Mouse (Mus musculus) central nervous system, embryonic 14 days (tissue): ENCODE data around the gene D17H6S53E. TPM values are rescaled to one million over a fixed set of nuclear protein-coding genes. Genes with fewer than 3 reads are reported as not detected.

Source experiments
- polyA plus RNA-seq: library from polyadenylated mRNA; depleted of rRNA; stranded (reverse); fragments of >200 nt; gene quantifications from 2 replicates; pipeline ENCODE4 v1.2.3, GENCODE M21; 2012; rRNA removed

D17H6S53E gene
- polyA plus RNA-seq, 1 experiment, result 5.3 TPM

Other genes with a start within 250 kb of the D17H6S53E start
- gene Zbtb12, start 246.9 kb upstream of the D17H6S53E start, polyA plus RNA-seq, result 112 and 124 TPM in 2 replicates
- not detected in 2 replicates for gene Gm20547, start 244.3 kb upstream of the D17H6S53E start, polyA plus RNA-seq
- 2.2 and 3.4 TPM in 2 replicates for gene C2, start 228.1 kb upstream of the D17H6S53E start, polyA plus RNA-seq
- gene Ehmt2, start 227.9 kb upstream of the D17H6S53E start, polyA plus RNA-seq, result 310 and 337 TPM in 2 replicates
- 0.02 and 0.08 TPM in 2 replicates for gene Slc44a4, start 211.9 kb upstream of the D17H6S53E start, polyA plus RNA-seq
- gene Neu1, start 195.1 kb upstream of the D17H6S53E start, polyA plus RNA-seq, result 24.0 and 24.4 TPM in 2 replicates
- 4.4 and 6.7 TPM in 2 replicates for gene Hspa1b, start 167.1 kb upstream of the D17H6S53E start, polyA plus RNA-seq
- not detected in 2 replicates for gene Gm20481, start 156.5 kb upstream of the D17H6S53E start, polyA plus RNA-seq
- gene Hspa1a, start 154.2 kb upstream of the D17H6S53E start, polyA plus RNA-seq, result 4.1 and 5.8 TPM in 2 replicates
- 0.29 and 0.31 TPM in 2 replicates for gene Hspa1l, start 153.7 kb upstream of the D17H6S53E start, polyA plus RNA-seq
- 113 and 117 TPM in 2 replicates for gene Lsm2, start 144.5 kb upstream of the D17H6S53E start, polyA plus RNA-seq
- gene Vars, start 125.4 kb upstream of the D17H6S53E start, polyA plus RNA-seq, result 96.9 and 103 TPM in 2 replicates
- gene Vwa7, start 109.8 kb upstream of the D17H6S53E start, polyA plus RNA-seq, result 0.54 and 0.55 TPM in 2 replicates
- gene Sapcd1, start 98.4 kb upstream of the D17H6S53E start, polyA plus RNA-seq, result 6.1 TPM in 2 replicates
- 4.1 and 6.2 TPM in 2 replicates for gene Msh5, start 79.6 kb upstream of the D17H6S53E start, polyA plus RNA-seq
- gene Clic1, start 76.4 kb upstream of the D17H6S53E start, polyA plus RNA-seq, result 89.1 and 106 TPM in 2 replicates
- gene Ddah2, start 67.3 kb upstream of the D17H6S53E start, polyA plus RNA-seq, result 371 and 426 TPM in 2 replicates
- 0.07 and 0.48 TPM in 2 replicates for gene Ly6g6c, start 61.0 kb upstream of the D17H6S53E start, polyA plus RNA-seq
- gene Mpig6b, start 60.2 kb upstream of the D17H6S53E start, polyA plus RNA-seq, result 0.22 and 0.23 TPM in 2 replicates
- 3.0 and 7.1 TPM in 2 replicates for gene Ly6g6e, start 49.5 kb upstream of the D17H6S53E start, polyA plus RNA-seq
- gene Ly6g6d, start 48.3 kb upstream of the D17H6S53E start, polyA plus RNA-seq, result 2.3 and 2.8 TPM in 2 replicates
- gene Ly6g6f, start 40.8 kb upstream of the D17H6S53E start, polyA plus RNA-seq, result 0.10 and 0.16 TPM in 2 replicates
- 93.6 and 106 TPM in 2 replicates for gene Abhd16a, start 37.1 kb upstream of the D17H6S53E start, polyA plus RNA-seq
- gene Ly6g5c, start 18.1 kb upstream of the D17H6S53E start, polyA plus RNA-seq, result not detected in 2 replicates
- 2.9 TPM in 2 replicates for gene Ly6g5b, start 10.9 kb upstream of the D17H6S53E start, polyA plus RNA-seq
- gene Gpank1, start 4.9 kb upstream of the D17H6S53E start, polyA plus RNA-seq, result 22.2 and 25.0 TPM in 2 replicates
- gene Csnk2b, start 4.3 kb upstream of the D17H6S53E start, polyA plus RNA-seq, result 218 and 221 TPM in 2 replicates
- 1.1 and 1.2 TPM in 2 replicates for gene Apom, start 5.7 kb downstream of the D17H6S53E start, polyA plus RNA-seq
- gene Bag6, start 8.8 kb downstream of the D17H6S53E start, polyA plus RNA-seq, result 327 and 363 TPM in 2 replicates
- 357 and 368 TPM in 2 replicates for gene Prrc2a, start 38.5 kb downstream of the D17H6S53E start, polyA plus RNA-seq
- gene Aif1, start 49.7 kb downstream of the D17H6S53E start, polyA plus RNA-seq, result 3.3 and 4.7 TPM in 2 replicates
- 12.8 and 13.3 TPM in 2 replicates for gene Lst1, start 62.1 kb downstream of the D17H6S53E start, polyA plus RNA-seq
- gene Ltb, start 68.1 kb downstream of the D17H6S53E start, polyA plus RNA-seq, result 0.71 and 1.3 TPM in 2 replicates
- gene Tnf, start 75.6 kb downstream of the D17H6S53E start, polyA plus RNA-seq, result 0.34 and 0.66 TPM in 2 replicates
- gene Lta, start 79.0 kb downstream of the D17H6S53E start, polyA plus RNA-seq, result 0.32 and 0.34 TPM in 2 replicates
- gene Gm16181, start 94.5 kb downstream of the D17H6S53E start, polyA plus RNA-seq, result not detected in 2 replicates
- 68.5 and 73.3 TPM in 2 replicates for gene Atp6v1g2, start 107.3 kb downstream of the D17H6S53E start, polyA plus RNA-seq
- 15.6 TPM in 2 replicates for gene Nfkbil1, start 109.4 kb downstream of the D17H6S53E start, polyA plus RNA-seq
- 959 and 1,020 TPM in 2 replicates for gene Ddx39b, start 115.4 kb downstream of the D17H6S53E start, polyA plus RNA-seq
- gene H2-D1, start 136.4 kb downstream of the D17H6S53E start, polyA plus RNA-seq, result 38.6 and 42.0 TPM in 2 replicates
- 0.09 and 0.10 TPM in 2 replicates for gene H2-Q1, start 194.0 kb downstream of the D17H6S53E start, polyA plus RNA-seq
- gene H2-Q2, start 215.9 kb downstream of the D17H6S53E start, polyA plus RNA-seq, result 0.92 and 0.94 TPM in 2 replicates